Mouse (Mus musculus) stomach, embryonic 15.5 days (tissue): ENCODE measurements around the gene Tanc2. TPM values are rescaled to one million over a fixed set of nuclear protein-coding genes. Genes with fewer than 3 reads are reported as not detected.

ENCODE experiments used
- ATAC-seq: fragments of 200-750 bp; cut with Nextera tagmentation; 2 replicates; pipeline ENCODE4 v1.8.0; 2017; ENCODE audit warnings: low read depth, moderate number of reproducible peaks, moderate TSS enrichment; ENCODE audit not compliant: insufficient read depth, low FRiP score
- H3K27ac ChIP-seq: fragments of 300-500 bp; sonication (generic); 2 replicates; pipeline ENCODE4 v1.5.1; 2015; ENCODE audit warnings: mild to moderate bottlenecking, inconsistent platforms
- H3K27me3 ChIP-seq: fragments of 300-500 bp; sonication (generic); replicated peaks from 2 replicates; pipeline ENCODE4 v1.6.1; 2015; ENCODE audit warnings: inconsistent platforms
- H3K36me3 ChIP-seq: fragments of 300-500 bp; sonication (generic); 2 replicates; pipeline ENCODE4 v1.6.1; 2015; ENCODE audit warnings: inconsistent platforms
- H3K4me1 ChIP-seq: fragments of 300-500 bp; sonication (generic); 2 replicates; pipeline ENCODE4 v1.6.1; 2015; ENCODE audit warnings: inconsistent platforms
- H3K4me2 ChIP-seq: fragments of 300-500 bp; sonication (generic); 2 replicates; pipeline ENCODE4 v1.6.1; 2015; ENCODE audit warnings: mild to moderate bottlenecking, inconsistent platforms
- H3K4me3 ChIP-seq: fragments of 300-500 bp; sonication (generic); replicated peaks from 2 replicates; pipeline ENCODE4 v1.5.1; 2015; ENCODE audit warnings: inconsistent platforms
- H3K9ac ChIP-seq: fragments of 300-500 bp; sonication (generic); 2 replicates; pipeline ENCODE4 v1.6.1; 2015; ENCODE audit warnings: inconsistent platforms
- H3K9me3 ChIP-seq: fragments of 300-500 bp; sonication (generic); 2 replicates; pipeline ENCODE4 v1.6.1; 2016; ENCODE audit warnings: inconsistent platforms
- WGBS: fragments of 180-500 bp; shearing (Covaris S2); methylation state at CpG from one replicate; pipeline ENCODE4 v1.1.7; 2015; 5-methylcytosine and 5-hydroxymethylcytosine counted together
- polyA plus RNA-seq: library from polyadenylated mRNA; unstranded; fragments of >200 nt; fragmentation: Nextera tagmentation; extraction: Ambion mirVana; gene quantifications from 2 replicates; pipeline ENCODE4 v1.2.1, GENCODE M21; 2015

Gene Tanc2
- polyA plus RNA-seq, 1 experiment from 2014 or later = 9.6 TPM

- no peak for ATAC-seq
- no peaks in the 10 kb centered on the region for H3K27me3 ChIP-seq
- no peak overlapping the region for H3K4me2 ChIP-seq
- no peaks in the 10 kb centered on the region for H3K36me3 ChIP-seq
- H3K9me3 ChIP-seq = no peaks in the 10 kb centered on the region
- no peak overlapping the region for H3K9ac ChIP-seq
- 62% methylated on average over 4 of the region's 4 CpGs for WGBS
- H3K27ac ChIP-seq = no peak overlapping the region
- peaks cover 10% of the 10 kb centered on the region; the same call in 1 of the 2 replicates for H3K4me1 ChIP-seq
- H3K4me3 ChIP-seq = no peak overlapping the region
These were observed 360.7 kb downstream of the Tanc2 start for GRCm38 (mm10) chr11:105950519-105950918.

GRCm38 (mm10) chr11:105951601-105952044 is 361.8 kb downstream of the Tanc2 start:
- Histone ChIP-seq H3K27ac (no peak overlapping the region), H3K4me1 (peaks cover 4% of the 10 kb centered on the region; the same call in 1 of the 2 replicates), H3K9me3 (no peaks in the 10 kb centered on the region), H3K27me3 (no peaks in the 10 kb centered on the region), H3K9ac (no peak overlapping the region), H3K4me3 (no peak overlapping the region), H3K4me2 (no peak overlapping the region), H3K36me3 (no peaks in the 10 kb centered on the region)
- WGBS = 53% methylated on average over 3 of the region's 3 CpGs
- no peak for ATAC-seq

DNA sequence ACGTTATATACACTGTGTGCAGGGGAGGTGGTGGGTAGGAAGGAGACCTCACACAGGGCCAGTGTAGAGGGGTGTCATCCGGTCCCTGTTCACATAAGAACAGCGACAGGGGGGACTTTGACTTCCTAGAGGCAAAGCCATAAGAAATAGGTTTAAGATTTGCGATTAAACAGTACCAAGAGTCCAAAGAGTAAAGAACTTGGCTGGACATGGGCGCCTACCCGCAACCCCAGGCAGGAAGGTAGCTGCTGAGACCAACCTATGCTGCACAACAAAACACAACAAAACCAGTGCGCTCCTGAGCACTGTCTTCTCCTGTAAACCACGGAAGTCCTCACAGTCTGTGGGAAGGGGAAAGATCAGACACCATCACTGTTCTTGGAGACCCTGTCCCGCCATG is 362.3 kb downstream of the Tanc2 start:
- 87% methylated on average over 9 of the region's 9 CpGs for WGBS
- Histone ChIP-seq H3K4me3 (no peak overlapping the region), H3K27ac (no peak overlapping the region), H3K9ac (no peak overlapping the region), H3K4me1 (0 out of 2 replicates have a peak, but pooled peaks cover 3% of the 10 kb centered on the region), H3K36me3 (no peaks in the 10 kb centered on the region), H3K4me2 (no peak overlapping the region), H3K27me3 (no peaks in the 10 kb centered on the region), H3K9me3 (no peaks in the 10 kb centered on the region)
- no peak for ATAC-seq

GRCm38 (mm10) chr11:105952911-105953386 is 363.2 kb downstream of the Tanc2 start, which contains the start of gene Cyb561:
Gene Cyb561, minus strand, starts transcription at chr11:105953336.
- Histone ChIP-seq H3K9ac (no peak within 1 kb of the TSS), H3K27me3 (no peaks in the 10 kb centered on the region), H3K4me1 (0 out of 2 replicates have a peak, but pooled peaks cover 3% of the 10 kb centered on the region), H3K36me3 (no peaks in the 10 kb centered on the region), H3K27ac (no peak within 1 kb of the TSS), H3K9me3 (no peaks in the 10 kb centered on the region), H3K4me3 (no peak within 1 kb of the TSS), H3K4me2 (no peak within 1 kb of the TSS)
- 66% methylated on average over 12 of the region's 12 CpGs for WGBS
- ATAC-seq = no peak

DNA sequence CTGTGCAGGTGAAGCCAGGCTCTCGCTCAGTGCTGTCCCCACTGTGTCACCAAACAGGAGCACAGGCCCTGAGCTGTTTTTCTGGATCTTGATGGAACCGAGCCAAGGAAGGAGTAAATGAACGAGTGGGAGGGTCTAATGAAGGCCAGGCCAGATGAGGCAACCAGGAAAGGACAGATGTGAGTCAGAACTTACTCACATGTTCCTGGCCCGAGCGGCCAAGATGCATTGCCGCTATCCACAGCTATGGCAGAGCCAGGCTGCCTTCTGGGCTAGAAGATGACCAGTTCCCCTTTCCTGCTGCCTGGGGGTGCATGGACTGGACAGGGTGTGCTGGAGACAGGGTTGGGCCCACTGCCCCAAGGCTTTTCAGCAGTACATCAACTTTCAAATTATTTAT is 363.6 kb downstream of the Tanc2 start:
- Histone ChIP-seq H3K9ac (no peak overlapping the region), H3K4me2 (no peak overlapping the region), H3K9me3 (no peaks in the 10 kb centered on the region), H3K27me3 (no peaks in the 10 kb centered on the region), H3K36me3 (no peaks in the 10 kb centered on the region), H3K4me3 (no peak overlapping the region), H3K4me1 (0 out of 2 replicates have a peak, but pooled peaks cover under 1% of the 10 kb centered on the region), H3K27ac (no peak overlapping the region)
- WGBS = 66% methylated on average over 6 of the region's 6 CpGs
- ATAC-seq = no peak

DNA sequence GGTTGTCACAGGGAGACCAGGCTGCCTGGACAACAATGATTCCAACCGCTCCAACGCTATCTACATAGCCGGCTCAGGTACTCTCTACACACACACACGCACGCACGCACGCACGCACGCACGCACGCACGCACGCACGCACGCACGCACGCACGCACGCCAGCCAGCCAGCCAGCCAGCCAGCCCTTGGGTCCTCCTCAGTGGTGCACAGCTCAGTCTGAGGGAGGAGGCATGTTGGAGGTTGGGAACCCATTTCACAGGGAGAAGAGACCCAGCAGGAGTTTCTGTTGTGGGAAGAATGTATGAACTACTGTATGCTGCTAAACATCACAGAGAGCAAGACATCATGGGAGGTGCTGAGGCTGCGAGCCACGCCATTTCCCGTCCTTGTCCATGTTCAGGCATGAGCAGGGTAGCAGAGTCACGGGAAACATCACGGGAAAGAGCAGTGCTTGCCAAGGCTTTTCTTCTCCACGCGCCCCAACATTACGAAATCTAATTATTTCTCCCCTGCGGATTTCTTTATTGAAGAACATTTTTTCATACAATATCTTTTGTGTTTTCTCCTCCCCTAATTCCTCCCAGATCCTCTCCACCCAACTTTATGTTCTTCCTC is 366.1 kb downstream of the Tanc2 start:
- Histone ChIP-seq H3K36me3 (no peaks in the 10 kb centered on the region), H3K9me3 (no peaks in the 10 kb centered on the region), H3K27ac (no peak overlapping the region), H3K27me3 (no peaks in the 10 kb centered on the region), H3K4me2 (no peak overlapping the region), H3K9ac (no peak overlapping the region), H3K4me1 (no peaks in the 10 kb centered on the region), H3K4me3 (no peak overlapping the region)
- 89% methylated on average over 28 of the region's 28 CpGs for WGBS
- ATAC-seq = no peak

GRCm38 (mm10) chr11:105957501-105957900 is 367.7 kb downstream of the Tanc2 start:
- Histone ChIP-seq H3K9ac (no peak overlapping the region), H3K9me3 (no peaks in the 10 kb centered on the region), H3K27me3 (no peaks in the 10 kb centered on the region), H3K4me3 (no peak overlapping the region), H3K4me1 (no peaks in the 10 kb centered on the region), H3K4me2 (no peak overlapping the region), H3K36me3 (no peaks in the 10 kb centered on the region), H3K27ac (no peak overlapping the region)
- ATAC-seq = no peak
- 55% methylated on average over 6 of the region's 6 CpGs for WGBS

DNA sequence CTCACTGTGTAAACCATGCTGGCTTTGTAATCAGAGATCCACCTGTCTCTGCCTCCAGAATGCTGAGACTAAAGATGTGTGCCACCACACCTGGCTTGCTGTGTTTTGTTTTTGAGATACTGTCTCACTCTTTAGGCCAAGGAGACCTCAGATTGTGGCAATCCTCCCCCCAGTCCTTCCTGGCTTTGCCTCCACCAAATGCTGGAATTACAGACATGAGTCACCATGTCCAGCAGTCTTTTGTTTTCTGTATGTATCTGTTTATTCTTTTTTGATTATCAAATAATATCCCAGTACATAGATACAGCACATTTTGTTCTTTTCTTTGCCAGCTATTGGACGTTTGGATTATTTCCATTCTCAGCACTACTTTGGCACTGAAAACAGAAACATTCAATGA is 368.8 kb downstream of the Tanc2 start:
- no peak for ATAC-seq
- Histone ChIP-seq H3K4me2 (no peak overlapping the region), H3K27me3 (no peaks in the 10 kb centered on the region), H3K9ac (no peak overlapping the region), H3K9me3 (no peaks in the 10 kb centered on the region), H3K4me1 (no peaks in the 10 kb centered on the region), H3K4me3 (no peak overlapping the region), H3K36me3 (no peaks in the 10 kb centered on the region), H3K27ac (no peak overlapping the region)
- 36% methylated on average over 1 of the region's 1 CpGs for WGBS

GRCm38 (mm10) chr11:105959355-105959754 is 369.6 kb downstream of the Tanc2 start:
- Histone ChIP-seq H3K36me3 (no peaks in the 10 kb centered on the region), H3K4me2 (peak overlapping the region; percentile 14; the same call in 1 of the 2 replicates), H3K27me3 (no peaks in the 10 kb centered on the region), H3K4me3 (no peak overlapping the region), H3K27ac (no peak overlapping the region), H3K9ac (no peak overlapping the region), H3K4me1 (no peaks in the 10 kb centered on the region), H3K9me3 (no peaks in the 10 kb centered on the region)
- ATAC-seq = no peak
- 19% methylated on average over 17 of the region's 17 CpGs for WGBS

GRCm38 (mm10) chr11:105964691-105965090 is 374.9 kb downstream of the Tanc2 start:
- ATAC-seq = no peak
- H3K9ac ChIP-seq = no peak overlapping the region
- 66% methylated on average over 5 of the region's 5 CpGs for WGBS

DNA sequence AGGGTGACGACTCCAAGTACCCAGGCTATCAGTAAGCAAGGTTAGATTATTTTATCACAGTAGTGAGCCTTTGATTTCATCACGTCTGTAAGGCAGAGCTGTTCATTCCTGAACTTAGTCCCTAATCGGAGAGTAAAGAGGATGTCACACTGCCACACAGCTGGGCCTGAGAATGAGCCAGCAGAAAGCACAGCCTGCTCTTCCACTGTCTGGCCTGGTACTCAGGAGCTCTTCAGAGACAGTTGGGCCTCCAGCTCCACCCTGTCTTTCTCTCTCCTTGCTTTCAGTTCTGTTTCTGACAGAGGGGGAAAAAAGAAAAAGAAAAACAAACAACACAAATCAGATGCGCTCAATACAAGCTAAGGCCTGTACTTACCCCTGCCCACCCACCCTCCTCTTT is 376.5 kb downstream of the Tanc2 start:
- Histone ChIP-seq H3K9me3 (no peaks in the 10 kb centered on the region), H3K27me3 (peaks cover 31% of the 10 kb centered on the region), H3K4me2 (no peak overlapping the region), H3K36me3 (no peaks in the 10 kb centered on the region), H3K27ac (no peak overlapping the region), H3K4me1 (peaks cover 5% of the 10 kb centered on the region; the same call in 1 of the 2 replicates), H3K4me3 (no peak overlapping the region), H3K9ac (no peak overlapping the region)
- WGBS = 69% methylated on average over 4 of the region's 4 CpGs
- ATAC-seq = no peak

More at GRCm38 (mm10) chr11:105964691-105965090, 374.9 kb downstream of the Tanc2 start:
- Histone ChIP-seq H3K4me2 (no peak overlapping the region), H3K4me1 (peaks cover 5% of the 10 kb centered on the region; the same call in 1 of the 2 replicates), H3K9me3 (no peaks in the 10 kb centered on the region), H3K27me3 (peaks cover 28% of the 10 kb centered on the region), H3K4me3 (no peak overlapping the region), H3K27ac (no peak overlapping the region), H3K36me3 (no peaks in the 10 kb centered on the region)

GRCm38 (mm10) chr11:105967741-105968574 is 378.2 kb downstream of the Tanc2 start, which contains the start of gene Ace:
Gene Ace, plus strand, starts transcription at chr11:105967945.
- Histone ChIP-seq H3K4me3 (peak within 1 kb of the TSS; percentile 56), H3K4me1 (peaks cover 5% of the 10 kb centered on the region; the same call in 1 of the 2 replicates), H3K36me3 (no peaks in the 10 kb centered on the region), H3K27ac (no peak within 1 kb of the TSS), H3K9me3 (no peaks in the 10 kb centered on the region), H3K4me2 (peak within 1 kb of the TSS; percentile 99), H3K9ac (0 out of 2 replicates have a peak within 1 kb of the TSS, but pooled peaks have one; percentile 6), H3K27me3 (peaks cover 31% of the 10 kb centered on the region)
- ATAC-seq = 0 out of 2 replicates have a peak, but pooled peaks have one; percentile 41
- WGBS = under 1% methylated on average over 67 of the region's 76 CpGs
